Mouse (Mus musculus): Measurements from ENCODE around the gene Sag.

DNA sequence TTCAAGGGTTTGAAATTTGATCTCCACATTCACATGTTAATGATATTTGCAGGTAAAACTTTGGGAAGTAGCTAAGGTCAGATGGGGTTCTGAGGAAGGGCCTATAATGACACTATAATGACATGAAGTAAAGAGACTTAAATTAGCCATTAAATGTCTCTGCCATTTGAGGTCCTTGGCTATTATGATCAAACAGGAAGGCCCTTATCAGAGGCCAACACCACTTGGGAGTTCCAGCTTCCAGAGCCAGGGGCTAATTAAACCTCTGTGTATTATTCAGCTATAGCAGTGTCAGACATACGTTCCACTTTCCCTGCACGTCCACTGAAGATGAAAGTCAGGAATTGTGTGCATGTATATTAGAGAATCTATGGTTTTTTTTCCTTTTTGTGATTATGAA is 23.0 kb downstream of the Sag start:
- TF ChIP-seq CTCF (IDR thresholded peaks at IDR 0.05; ENCODE audit: low read depth, low read length) = no peak
- TF ChIP-seq POLR2A (IDR thresholded peaks at IDR 0.05; ENCODE audit: insufficient read depth, low read length) = no peak

Measured in ES-Bruce4 (cell line).